Mouse (Mus musculus) hindbrain, embryonic 16.5 days (tissue): ENCODE measurements around the gene Vezt. TPM values are rescaled to one million over a fixed set of nuclear protein-coding genes. Genes with fewer than 3 reads are reported as not detected.

Experiments
- ATAC-seq: fragments of 200-750 bp; cut with Nextera tagmentation; 2 replicates; pipeline ENCODE4 v1.8.0; 2017; ENCODE audit warnings: moderate TSS enrichment, moderate library complexity
- H3K27ac ChIP-seq: fragments of 300-500 bp; sonication (generic); 2 replicates; pipeline ENCODE4 v1.5.1; 2014; ENCODE audit warnings: low read depth, mild to moderate bottlenecking, control low read depth, low read length, moderate library complexity
- H3K27me3 ChIP-seq: fragments of 300-500 bp; sonication (generic); replicated peaks from 2 replicates; pipeline ENCODE4 v1.6.1; 2014; ENCODE audit warnings: low read length; ENCODE audit not compliant: control insufficient read depth, insufficient read depth
- H3K36me3 ChIP-seq: fragments of 300-500 bp; sonication (generic); 2 replicates; pipeline ENCODE4 v1.6.1; 2014; ENCODE audit warnings: mild to moderate bottlenecking, low read length, moderate library complexity, mixed read lengths; ENCODE audit not compliant: control insufficient read depth, insufficient read depth
- H3K4me1 ChIP-seq: fragments of 300-500 bp; sonication (generic); 2 replicates; pipeline ENCODE4 v1.6.1; 2014; ENCODE audit warnings: low read depth, low read length; ENCODE audit not compliant: control insufficient read depth, insufficient read depth
- H3K4me2 ChIP-seq: fragments of 300-500 bp; sonication (generic); 2 replicates; pipeline ENCODE4 v1.6.1; 2014; ENCODE audit warnings: mild to moderate bottlenecking, low read length, control low read depth, moderate library complexity
- H3K4me3 ChIP-seq: fragments of 300-500 bp; sonication (generic); 2 replicates; pipeline ENCODE4 v1.5.1; 2014; ENCODE audit warnings: mild to moderate bottlenecking, low read length, control low read depth, moderate library complexity
- H3K9ac ChIP-seq: fragments of 300-500 bp; sonication (generic); 2 replicates; pipeline ENCODE4 v1.6.1; 2014; ENCODE audit warnings: low read depth, mild to moderate bottlenecking, control low read depth, low read length, moderate library complexity
- H3K9me3 ChIP-seq: fragments of 300-500 bp; sonication (generic); 2 replicates; pipeline ENCODE4 v1.6.1; 2014; ENCODE audit warnings: mild to moderate bottlenecking, low read length, moderate library complexity; ENCODE audit not compliant: control insufficient read depth
- WGBS: fragments of 180-500 bp; shearing (Covaris S2); extraction: QIAGEN DNeasy Blood & Tissue Kit; methylation state at CpG from one replicate; pipeline ENCODE4 v1.1.7; 2014; 5-methylcytosine and 5-hydroxymethylcytosine counted together
- polyA plus RNA-seq: library from polyadenylated mRNA; unstranded; fragments of >200 nt; fragmentation: Nextera tagmentation; extraction: Ambion mirVana; gene quantifications from 2 replicates; pipeline ENCODE4 v1.2.1, GENCODE M21; 2015

The Vezt gene
- polyA plus RNA-seq, 1 experiment from 2014 or later = 54.0 TPM

DNA sequence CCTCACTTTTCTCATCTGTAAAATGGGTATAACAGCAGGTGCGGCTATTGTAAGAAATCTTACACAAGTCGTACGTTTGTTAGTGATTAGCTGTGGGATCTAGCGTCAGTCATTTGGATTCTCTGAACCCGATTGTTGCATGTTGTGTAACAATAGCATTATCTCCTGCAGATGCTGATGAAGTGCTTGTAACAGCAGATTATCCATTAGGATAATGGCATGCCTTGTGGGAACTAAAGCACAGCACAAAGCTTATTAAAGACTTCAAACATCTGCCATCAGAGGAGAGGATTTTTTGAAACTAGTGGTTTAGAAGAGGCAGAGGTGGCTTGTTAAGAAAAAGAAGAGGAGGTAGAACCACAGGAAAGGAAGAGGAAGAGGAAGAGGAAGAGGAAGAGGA is 122.1 kb downstream of the Vezt start:
- Histone ChIP-seq H3K4me2 (no peak overlapping the region), H3K9me3 (no peaks in the 10 kb centered on the region), H3K27me3 (no peaks in the 10 kb centered on the region), H3K36me3 (no peaks in the 10 kb centered on the region), H3K9ac (no peak overlapping the region), H3K4me3 (no peak overlapping the region), H3K4me1 (no peaks in the 10 kb centered on the region), H3K27ac (no peak overlapping the region)
- 73% methylated on average over 5 of the region's 5 CpGs for WGBS
- no peak for ATAC-seq

DNA sequence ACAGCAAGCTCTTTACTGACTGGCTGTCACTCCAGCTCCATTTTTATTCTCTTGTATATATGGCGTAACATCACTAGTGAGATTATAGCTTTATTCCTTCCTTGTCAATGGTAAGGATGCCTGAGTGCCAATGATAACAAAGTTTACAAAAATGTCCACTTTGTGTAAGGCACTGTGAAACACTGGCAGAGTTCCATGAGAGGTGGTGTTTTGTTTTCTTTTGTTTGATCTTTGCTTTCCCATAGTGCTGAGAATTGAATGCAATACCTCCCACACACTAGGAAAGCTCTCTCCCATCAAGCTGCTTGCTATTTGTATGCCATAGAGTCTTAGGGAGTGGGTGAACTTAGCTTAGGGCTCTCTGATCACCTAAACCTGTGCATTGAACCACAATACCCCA is 122.7 kb downstream of the Vezt start:
- Histone ChIP-seq H3K9ac (no peak overlapping the region), H3K4me2 (no peak overlapping the region), H3K4me3 (no peak overlapping the region), H3K27me3 (no peaks in the 10 kb centered on the region), H3K4me1 (no peaks in the 10 kb centered on the region), H3K36me3 (no peaks in the 10 kb centered on the region), H3K9me3 (no peaks in the 10 kb centered on the region), H3K27ac (no peak overlapping the region)
- no peak for ATAC-seq
- 93% methylated on average over 1 of the region's 1 CpGs for WGBS

DNA sequence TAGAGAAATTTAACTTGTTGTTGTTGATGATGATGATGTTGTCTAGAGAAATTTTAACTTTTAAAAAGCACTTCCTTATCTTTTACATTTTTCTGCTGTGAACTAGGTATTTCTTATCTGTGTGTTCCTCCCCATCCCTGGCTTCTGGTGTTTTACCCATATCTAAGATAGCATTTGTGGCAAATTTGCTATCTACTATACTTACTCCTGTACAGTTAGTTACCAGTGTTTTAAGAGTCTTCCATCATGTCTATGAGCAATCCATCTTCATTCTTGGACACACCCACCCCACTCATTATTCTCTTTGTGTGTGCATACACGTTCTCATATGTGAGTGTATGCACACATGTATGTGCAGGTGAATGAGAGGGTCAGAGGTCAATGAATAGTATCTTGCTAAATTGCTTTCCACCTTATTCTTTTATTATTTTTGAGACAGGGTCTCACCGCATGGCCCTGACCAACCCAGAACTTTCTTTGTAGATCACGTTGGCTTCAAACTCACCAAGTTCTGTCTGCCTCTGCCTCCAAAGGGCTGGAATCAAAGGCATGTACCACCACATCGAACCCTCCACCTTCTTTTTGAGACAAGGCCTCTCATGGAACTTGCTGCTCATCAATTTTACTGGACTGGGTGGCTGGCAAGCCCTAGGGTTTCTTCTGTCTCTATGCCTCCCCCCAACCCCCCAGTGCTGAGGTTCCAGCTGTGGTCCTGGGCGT is 123.3 kb downstream of the Vezt start:
- no peak overlapping the region for H3K4me3 ChIP-seq
- H3K9me3 ChIP-seq = no peaks in the 10 kb centered on the region
- H3K4me1 ChIP-seq = no peaks in the 10 kb centered on the region
- H3K27ac ChIP-seq = no peak overlapping the region
- no peaks in the 10 kb centered on the region for H3K27me3 ChIP-seq
- ATAC-seq = no peak
- 87% methylated on average over 5 of the region's 5 CpGs for WGBS
- H3K9ac ChIP-seq = no peak overlapping the region
- H3K36me3 ChIP-seq = no peaks in the 10 kb centered on the region
- no peak overlapping the region for H3K4me2 ChIP-seq

DNA sequence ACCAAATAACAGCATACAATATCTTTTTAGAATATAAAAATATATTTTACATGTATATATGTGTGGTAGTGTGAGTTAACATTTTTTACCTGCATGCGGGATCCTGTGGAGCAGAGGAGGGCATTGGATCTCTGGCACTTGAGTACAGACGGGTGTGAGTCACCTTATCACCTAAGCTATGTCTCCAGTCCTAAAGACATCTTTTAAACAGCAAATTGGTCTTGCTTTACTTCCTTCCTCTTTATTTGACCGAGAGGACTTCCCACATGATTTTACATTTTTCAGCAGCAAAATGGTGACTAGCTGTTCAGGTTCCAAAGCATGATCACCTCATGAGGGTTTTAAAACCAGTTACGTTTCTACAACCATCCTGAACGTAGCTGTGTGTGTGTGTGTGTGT is 124.3 kb downstream of the Vezt start:
- no peaks in the 10 kb centered on the region for H3K36me3 ChIP-seq
- H3K4me3 ChIP-seq = no peak overlapping the region
- no peaks in the 10 kb centered on the region for H3K27me3 ChIP-seq
- no peak overlapping the region for H3K27ac ChIP-seq
- no peak overlapping the region for H3K4me2 ChIP-seq
- H3K4me1 ChIP-seq = no peaks in the 10 kb centered on the region
- no peak overlapping the region for H3K9ac ChIP-seq
- ATAC-seq = no peak
- no peaks in the 10 kb centered on the region for H3K9me3 ChIP-seq
- WGBS = 83% methylated on average over 5 of the region's 5 CpGs

DNA sequence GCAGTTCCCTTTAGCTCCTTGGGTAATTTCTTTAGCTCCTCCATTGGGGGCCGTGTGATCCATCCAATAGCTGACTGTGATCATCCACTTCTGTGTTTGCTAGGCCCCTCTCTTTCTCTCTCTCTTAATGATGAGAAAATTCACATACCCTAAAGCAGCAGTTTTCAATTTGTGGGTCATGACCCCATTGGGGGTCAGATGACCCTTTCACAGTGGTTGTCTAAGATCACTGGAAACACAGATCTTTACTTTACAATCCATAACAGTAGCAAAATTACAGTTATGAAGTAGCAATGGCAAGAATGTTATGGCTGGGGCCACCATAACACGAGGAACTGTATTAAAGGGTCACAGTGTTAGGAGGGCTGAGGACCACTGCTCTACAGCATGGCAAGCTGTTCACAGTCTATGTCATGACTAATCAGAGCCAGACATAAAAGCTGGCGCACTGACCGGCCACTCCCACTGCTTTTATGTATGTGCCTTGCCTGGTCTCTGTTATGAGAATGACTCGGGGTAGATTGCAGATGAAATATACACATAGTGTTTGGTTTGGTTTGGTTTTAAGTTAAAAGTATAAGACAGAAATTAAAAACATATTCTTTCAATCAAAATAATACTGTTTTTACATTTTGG is 125.7 kb downstream of the Vezt start:
- Histone ChIP-seq H3K4me2 (no peak overlapping the region), H3K27ac (no peak overlapping the region), H3K4me1 (no peaks in the 10 kb centered on the region), H3K4me3 (no peak overlapping the region), H3K9ac (no peak overlapping the region), H3K27me3 (no peaks in the 10 kb centered on the region), H3K36me3 (no peaks in the 10 kb centered on the region), H3K9me3 (no peaks in the 10 kb centered on the region)
- WGBS = 79% methylated on average over 5 of the region's 5 CpGs
- ATAC-seq = no peak

DNA sequence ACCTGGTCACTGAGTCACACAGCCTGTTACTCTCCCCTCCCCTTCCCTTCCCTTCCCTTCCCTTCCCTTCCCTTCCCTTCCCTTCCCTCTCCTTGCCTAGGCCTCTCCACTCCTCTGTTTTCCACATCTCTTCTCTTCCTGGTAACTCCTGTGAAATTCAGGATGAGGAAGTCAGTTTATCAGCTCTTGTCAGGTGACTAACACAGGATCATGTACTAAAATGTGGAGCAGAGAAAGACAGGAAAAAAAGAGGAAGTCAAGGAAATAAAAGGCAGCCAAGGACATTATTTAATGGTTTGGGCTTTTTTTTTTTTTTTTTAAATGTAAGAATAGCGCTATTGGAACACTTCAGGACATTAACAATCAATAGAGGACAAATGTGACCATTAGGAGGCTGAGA is 126.6 kb downstream of the Vezt start:
- H3K4me2 ChIP-seq = no peak overlapping the region
- no peaks in the 10 kb centered on the region for H3K4me1 ChIP-seq
- WGBS = 94% methylated on average over 1 of the region's 1 CpGs
- no peak overlapping the region for H3K27ac ChIP-seq
- H3K4me3 ChIP-seq = no peak overlapping the region
- no peaks in the 10 kb centered on the region for H3K27me3 ChIP-seq
- no peak for ATAC-seq
- no peak overlapping the region for H3K9ac ChIP-seq
- H3K9me3 ChIP-seq = no peaks in the 10 kb centered on the region
- H3K36me3 ChIP-seq = no peaks in the 10 kb centered on the region

DNA sequence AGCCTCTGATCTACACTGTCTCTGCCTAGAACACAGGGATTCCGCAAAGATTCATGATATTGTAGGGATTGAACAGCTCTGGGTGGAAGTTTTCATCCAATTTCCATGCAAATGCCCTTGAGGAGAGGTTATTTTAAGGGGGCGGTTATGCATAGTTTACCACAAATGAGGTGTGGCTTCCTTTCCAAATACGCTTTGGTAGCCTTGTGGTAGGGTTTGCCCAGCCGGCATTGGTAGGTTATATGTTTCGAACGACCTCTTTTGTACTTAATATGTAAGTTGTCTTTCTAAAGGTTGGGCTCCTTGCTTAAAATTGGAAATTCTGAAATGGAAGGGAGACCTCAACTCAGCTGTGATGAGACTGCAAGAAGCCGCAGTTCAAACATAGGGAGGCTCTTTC is 127.1 kb downstream of the Vezt start:
- H3K4me2 ChIP-seq = no peak overlapping the region
- no peak for ATAC-seq

DNA sequence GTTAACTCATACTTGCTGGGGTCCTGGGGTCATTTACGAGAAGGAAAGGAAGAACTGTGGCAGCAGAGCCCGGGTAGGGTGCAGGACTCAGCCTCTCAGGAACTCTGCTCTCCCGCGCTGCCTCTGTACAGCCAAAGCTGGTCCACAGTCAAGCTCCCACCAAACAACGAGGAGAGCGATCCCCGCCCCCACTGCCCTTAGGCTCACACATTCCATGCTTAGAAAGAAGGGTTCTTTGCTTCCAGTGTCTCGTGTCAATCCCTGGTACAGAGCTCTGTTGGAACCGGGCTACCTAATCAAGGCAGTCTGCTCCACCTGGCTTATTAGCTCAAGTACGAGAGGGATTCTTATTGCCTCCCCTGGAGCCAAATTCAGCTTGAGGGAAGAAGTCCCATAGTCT is 128.2 kb downstream of the Vezt start:
- whole genome bisulfite sequencing = 72% methylated on average over 10 of the region's 10 CpGs
- H3K9ac ChIP-seq = no peak overlapping the region
- no peak for ATAC-seq
- no peaks in the 10 kb centered on the region for H3K9me3 ChIP-seq
- H3K4me2 ChIP-seq = no peak overlapping the region
- no peak overlapping the region for H3K27ac ChIP-seq
- no peaks in the 10 kb centered on the region for H3K4me1 ChIP-seq
- H3K4me3 ChIP-seq = no peak overlapping the region
- H3K27me3 ChIP-seq = no peaks in the 10 kb centered on the region
- H3K36me3 ChIP-seq = no peaks in the 10 kb centered on the region

More for the DNA sequence above, 127.1 kb downstream of the Vezt start:
- no peaks in the 10 kb centered on the region for H3K36me3 ChIP-seq
- H3K27ac ChIP-seq = no peak overlapping the region
- 94% methylated on average over 7 of the region's 7 CpGs for WGBS
- H3K9me3 ChIP-seq = no peaks in the 10 kb centered on the region
- H3K4me1 ChIP-seq = no peaks in the 10 kb centered on the region
- no peak overlapping the region for H3K4me3 ChIP-seq
- H3K27me3 ChIP-seq = no peaks in the 10 kb centered on the region
- no peak overlapping the region for H3K9ac ChIP-seq

DNA sequence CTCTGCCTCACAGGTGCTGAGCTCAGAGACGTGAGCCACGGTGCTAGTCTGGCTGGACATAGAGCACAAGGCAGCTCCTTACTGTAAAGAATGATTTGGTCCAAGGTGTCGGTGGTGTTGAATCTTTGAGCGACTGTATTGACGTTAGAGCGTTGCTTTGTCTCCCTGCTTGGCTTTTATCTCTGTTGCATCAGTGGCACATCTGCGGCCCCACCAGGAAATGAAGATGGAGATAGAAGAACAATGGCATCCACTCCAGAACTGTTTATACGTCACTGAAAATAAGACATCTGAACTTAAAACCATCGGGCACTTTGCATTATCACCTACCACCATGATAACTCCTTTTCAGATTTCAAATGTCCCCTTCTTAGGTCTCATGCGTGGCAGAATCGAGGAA is 135.7 kb downstream of the Vezt start:
- Histone ChIP-seq H3K4me2 (no peak overlapping the region), H3K27me3 (no peaks in the 10 kb centered on the region), H3K27ac (no peak overlapping the region), H3K36me3 (no peaks in the 10 kb centered on the region), H3K4me3 (no peak overlapping the region), H3K4me1 (no peaks in the 10 kb centered on the region), H3K9ac (no peak overlapping the region), H3K9me3 (no peaks in the 10 kb centered on the region)
- ATAC-seq = no peak
- WGBS = 92% methylated on average over 11 of the region's 11 CpGs
